Mouse (Mus musculus) embryonic facial prominence, embryonic 11.5 days (tissue): ENCODE measurements at regions not wholly inside any gene's neighbourhood (a gene's known extent, or its start where the extent isn't known, plus 50 kb on each side); places are given as distances from the start of the nearest gene placed in this dataset.

Source experiments
- ATAC-seq: fragments of 200-750 bp; cut with Nextera tagmentation; replicated peaks from 2 replicates; pipeline ENCODE4 v1.8.0; 2017; ENCODE audit warnings: low read depth; ENCODE audit not compliant: insufficient number of reproducible peaks, low FRiP score, low TSS enrichment
- DNase-seq: peaks from one replicate; pipeline ENCODE4 v3.0.0-alpha.2; 2015; ENCODE audit warnings: low spot score
- H3K27ac ChIP-seq: fragments of 300-500 bp; sonication (generic); replicated peaks from 2 replicates; pipeline ENCODE4 v1.5.1; 2014; ENCODE audit warnings: mild to moderate bottlenecking, low read depth, low read length, control low read depth
- H3K27me3 ChIP-seq: fragments of 300-500 bp; sonication (generic); 2 replicates; pipeline ENCODE4 v1.6.1; 2014; ENCODE audit warnings: mild to moderate bottlenecking, low read length, moderate library complexity, mixed read lengths; ENCODE audit not compliant: control insufficient read depth, insufficient read depth
- H3K36me3 ChIP-seq: fragments of 300-500 bp; sonication (generic); replicated peaks from 2 replicates; pipeline ENCODE4 v1.6.1; 2014; ENCODE audit warnings: low read depth, mild to moderate bottlenecking, low read length, moderate library complexity, mixed read lengths; ENCODE audit not compliant: control insufficient read depth, insufficient read depth
- H3K4me1 ChIP-seq: fragments of 300-500 bp; sonication (generic); 2 replicates; pipeline ENCODE4 v1.6.1; 2014; ENCODE audit warnings: low read length, mixed read lengths; ENCODE audit not compliant: control insufficient read depth, insufficient read depth
- H3K4me2 ChIP-seq: fragments of 300-500 bp; sonication (generic); 2 replicates; pipeline ENCODE4 v1.6.1; 2014; ENCODE audit warnings: low read depth, mild to moderate bottlenecking, control low read depth, low read length, moderate library complexity
- H3K4me3 ChIP-seq: fragments of 300-500 bp; sonication (generic); 2 replicates; pipeline ENCODE4 v1.5.1; 2014; ENCODE audit warnings: low read depth, low read length, control low read depth
- H3K9ac ChIP-seq: fragments of 300-500 bp; sonication (generic); replicated peaks from 2 replicates; pipeline ENCODE4 v1.6.1; 2014; ENCODE audit warnings: mild to moderate bottlenecking, control low read depth, low read length
- H3K9me3 ChIP-seq: fragments of 300-500 bp; sonication (generic); replicated peaks from 2 replicates; pipeline ENCODE4 v1.6.1; 2016; ENCODE audit warnings: mild to moderate bottlenecking, low read length, inconsistent platforms, mixed read lengths; ENCODE audit not compliant: control insufficient read depth
- WGBS: fragments of 180-500 bp; shearing (Covaris S2); extraction: QIAGEN DNeasy Blood & Tissue Kit; methylation state at CpG from one replicate; pipeline ENCODE4 v1.1.7; 2014; 5-methylcytosine and 5-hydroxymethylcytosine counted together

GRCm38 (mm10) chr4:55732006-55732405 lies 199.7 kb upstream of the Klf4 start:
- WGBS = 68% methylated on average over 4 of the region's 4 CpGs
- Histone ChIP-seq H3K4me2 (no peak overlapping the region), H3K4me1 (no peaks in the 10 kb centered on the region), H3K36me3 (no peaks in the 10 kb centered on the region), H3K27ac (no peak overlapping the region), H3K9me3 (no peaks in the 10 kb centered on the region), H3K27me3 (no peaks in the 10 kb centered on the region), H3K9ac (no peak overlapping the region), H3K4me3 (no peak overlapping the region)
- no peak for ATAC-seq
- DNase-seq = no peak

- Histone ChIP-seq H3K4me1 (no peaks in the 10 kb centered on the region), H3K27ac (no peak overlapping the region)
Observed at GRCm38 (mm10) chr4:55730266-55730665, 198.0 kb upstream of the Klf4 start.

GRCm38 (mm10) chr4:55727178-55727577 lies 194.9 kb upstream of the Klf4 start:
- H3K4me2 ChIP-seq = no peak overlapping the region
- no peaks in the 10 kb centered on the region for H3K36me3 ChIP-seq
- no peak for DNase-seq
- ATAC-seq = no peak
- no peaks in the 10 kb centered on the region for H3K9me3 ChIP-seq
- WGBS = 73% methylated on average over 2 of the region's 2 CpGs
- no peaks in the 10 kb centered on the region for H3K27me3 ChIP-seq
- no peaks in the 10 kb centered on the region for H3K4me1 ChIP-seq
- no peak overlapping the region for H3K4me3 ChIP-seq
- no peak overlapping the region for H3K27ac ChIP-seq
- no peak overlapping the region for H3K9ac ChIP-seq

More at GRCm38 (mm10) chr4:55730266-55730665, 198.0 kb upstream of the Klf4 start:
- Histone ChIP-seq H3K9ac (no peak overlapping the region), H3K27me3 (no peaks in the 10 kb centered on the region), H3K4me3 (no peak overlapping the region), H3K4me2 (no peak overlapping the region), H3K9me3 (no peaks in the 10 kb centered on the region), H3K36me3 (no peaks in the 10 kb centered on the region)
- WGBS = 83% methylated on average over 4 of the region's 4 CpGs
- ATAC-seq (no peak), DNase-seq (no peak)

- H3K27me3 ChIP-seq = no peaks in the 10 kb centered on the region
- no peaks in the 10 kb centered on the region for H3K9me3 ChIP-seq
- no peak overlapping the region for H3K4me3 ChIP-seq
- no peaks in the 10 kb centered on the region for H3K36me3 ChIP-seq
- no peaks in the 10 kb centered on the region for H3K4me1 ChIP-seq
- no peak overlapping the region for H3K27ac ChIP-seq
- DNase-seq = no peak
- no peak overlapping the region for H3K4me2 ChIP-seq
- no peak for ATAC-seq
- 84% methylated on average over 19 of the region's 19 CpGs for WGBS
- H3K9ac ChIP-seq = no peak overlapping the region
Observed at GRCm38 (mm10) chr4:55726081-55726480, 193.8 kb upstream of the Klf4 start.

- no peaks in the 10 kb centered on the region for H3K36me3 ChIP-seq
- WGBS = 94% methylated on average over 1 of the region's 1 CpGs
- ATAC-seq (no peak), DNase-seq (no peak)
- H3K9ac ChIP-seq = no peak overlapping the region
- H3K9me3 ChIP-seq = no peaks in the 10 kb centered on the region
- H3K4me3 ChIP-seq = no peak overlapping the region
- H3K27me3 ChIP-seq = no peaks in the 10 kb centered on the region
- no peak overlapping the region for H3K27ac ChIP-seq
- no peak overlapping the region for H3K4me2 ChIP-seq
- H3K4me1 ChIP-seq = no peaks in the 10 kb centered on the region
Observed at GRCm38 (mm10) chr4:55724286-55724685, 192.0 kb upstream of the Klf4 start.

- DNase-seq (no peak), ATAC-seq (no peak)
- H3K4me1 ChIP-seq = no peaks in the 10 kb centered on the region
- no peaks in the 10 kb centered on the region for H3K36me3 ChIP-seq
- H3K27me3 ChIP-seq = no peaks in the 10 kb centered on the region
- 100% methylated on average over 1 of the region's 1 CpGs for WGBS
- no peak overlapping the region for H3K27ac ChIP-seq
- H3K4me3 ChIP-seq = no peak overlapping the region
- H3K9me3 ChIP-seq = no peaks in the 10 kb centered on the region
- H3K4me2 ChIP-seq = no peak overlapping the region
- H3K9ac ChIP-seq = no peak overlapping the region
Observed at GRCm38 (mm10) chr4:55723124-55723523, 190.9 kb upstream of the Klf4 start.

- no peak overlapping the region for H3K4me2 ChIP-seq
- no peak overlapping the region for H3K4me3 ChIP-seq
- H3K4me1 ChIP-seq = no peaks in the 10 kb centered on the region
- no peaks in the 10 kb centered on the region for H3K27me3 ChIP-seq
- DNase-seq = no peak
- H3K27ac ChIP-seq = no peak overlapping the region
- H3K9ac ChIP-seq = no peak overlapping the region
- H3K36me3 ChIP-seq = no peaks in the 10 kb centered on the region
- ATAC-seq = no peak
- no peaks in the 10 kb centered on the region for H3K9me3 ChIP-seq
- WGBS = 73% methylated on average over 8 of the region's 8 CpGs
Observed at GRCm38 (mm10) chr4:55722388-55722787, 190.1 kb upstream of the Klf4 start.

GRCm38 (mm10) chr4:55721834-55722233 lies 189.6 kb upstream of the Klf4 start:
- no peak overlapping the region for H3K9ac ChIP-seq
- H3K4me3 ChIP-seq = no peak overlapping the region
- ATAC-seq (no peak), DNase-seq (no peak)
- no peaks in the 10 kb centered on the region for H3K27me3 ChIP-seq
- no peak overlapping the region for H3K4me2 ChIP-seq
- 93% methylated on average over 2 of the region's 2 CpGs for WGBS
- H3K9me3 ChIP-seq = no peaks in the 10 kb centered on the region
- no peak overlapping the region for H3K27ac ChIP-seq
- no peaks in the 10 kb centered on the region for H3K4me1 ChIP-seq
- H3K36me3 ChIP-seq = no peaks in the 10 kb centered on the region
